Mouse (Mus musculus) mesoderm, embryonic 11.5 days (tissue): ENCODE data around the gene Polg.

ENCODE experiments used
- DNase-seq: peaks from one replicate; pipeline ENCODE4 v3.0.0-alpha.2; 2012; ENCODE audit warnings: low read depth, low spot score

Polg gene

DNA sequence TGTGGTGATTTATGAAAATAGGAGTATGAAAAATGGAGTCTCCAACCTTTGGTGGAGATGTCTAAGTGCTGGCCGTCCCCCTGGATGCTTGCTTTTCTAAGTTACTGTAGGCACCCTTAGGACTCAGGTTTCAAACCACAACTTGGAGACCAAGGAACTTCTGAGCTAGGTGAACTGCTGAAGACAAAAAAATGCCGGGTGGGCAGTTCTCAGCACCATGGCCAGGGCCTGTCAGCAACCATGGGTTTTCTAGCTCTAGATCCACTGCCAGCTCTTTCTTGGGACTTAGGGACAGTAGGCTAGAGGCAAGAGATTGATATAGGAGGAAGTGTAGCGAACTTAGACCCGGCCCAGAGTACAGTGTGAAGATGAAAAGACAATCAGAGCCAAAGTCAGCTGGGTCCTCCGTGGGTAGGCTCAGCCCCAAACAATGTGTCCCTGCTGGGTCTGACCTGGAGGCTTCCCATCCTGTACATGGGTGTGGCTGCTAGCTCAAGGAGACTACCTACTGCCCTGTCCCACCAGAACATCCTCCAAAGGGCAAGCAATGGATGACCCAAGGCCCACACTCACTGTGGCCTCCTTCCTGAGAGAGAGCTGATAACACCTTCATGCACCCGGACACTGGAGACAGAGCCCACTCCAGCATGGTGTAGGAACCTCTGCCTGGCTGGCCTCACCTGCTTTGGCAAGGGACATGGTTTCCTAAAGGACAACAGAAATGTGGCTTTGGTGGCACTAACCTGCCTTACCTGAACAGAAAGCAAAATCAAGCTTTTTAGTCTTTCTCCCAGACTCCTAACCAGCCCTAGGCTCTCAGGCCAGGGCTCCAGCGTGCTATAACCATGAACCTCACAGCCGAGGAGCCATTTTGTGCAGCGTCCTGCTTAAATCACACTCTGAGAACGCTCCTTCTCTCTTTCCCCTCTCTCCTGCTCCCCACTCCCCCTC, 36.3 kb upstream of the Polg start:
- no peak for DNase-seq

DNA sequence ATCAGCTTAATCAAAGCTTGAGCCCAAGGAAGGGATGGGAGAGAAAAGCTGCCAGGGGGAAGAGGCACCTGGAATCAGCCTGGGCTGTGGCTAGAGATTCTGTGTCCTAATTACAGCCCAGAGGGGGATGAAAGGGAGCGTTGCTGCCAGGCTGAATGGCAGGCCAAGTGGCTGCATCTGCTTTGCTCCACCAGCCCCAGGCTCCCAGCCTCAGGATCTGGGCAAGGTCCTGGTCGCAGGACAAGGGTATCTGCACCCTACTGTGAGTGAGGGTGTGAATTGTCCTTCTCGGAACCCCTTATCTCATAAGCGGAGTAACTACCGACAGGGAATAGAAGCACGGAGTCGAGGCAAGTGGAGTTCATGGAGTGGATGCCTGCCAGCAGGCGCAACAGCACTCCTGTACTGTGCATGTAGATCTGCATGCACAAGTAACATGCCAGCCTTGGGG, 35.4 kb upstream of the Polg start:
- no peak for DNase-seq

DNA sequence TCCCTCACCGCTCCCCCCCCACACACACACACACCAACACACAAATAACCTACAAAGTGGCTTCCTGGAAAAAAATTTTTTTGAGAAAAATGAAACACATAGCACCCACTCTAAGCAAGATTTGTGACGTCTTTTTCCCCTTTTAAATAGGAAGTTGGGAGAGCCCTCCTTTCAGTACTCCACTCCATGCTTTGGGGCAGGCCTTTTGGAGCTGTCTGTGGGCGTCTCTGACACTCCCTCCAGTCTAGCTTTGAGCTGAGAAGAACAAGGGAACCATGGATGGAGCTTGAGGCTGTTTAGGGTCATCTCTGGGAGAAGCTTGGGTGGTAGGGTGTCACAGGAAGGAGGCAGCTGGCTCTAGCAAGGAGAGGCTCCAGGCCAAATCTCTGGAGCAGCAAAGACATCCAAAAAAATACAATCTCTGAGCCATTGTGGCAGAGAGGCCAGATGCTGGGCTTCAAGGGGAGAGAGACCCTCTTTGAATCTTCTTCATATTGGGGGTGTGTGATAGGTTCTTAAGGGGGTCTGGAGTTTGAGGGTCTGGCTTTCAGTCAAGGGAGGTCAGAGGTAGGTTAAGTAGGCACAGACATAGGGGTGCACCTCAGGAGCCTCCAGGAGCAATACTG, 34.6 kb upstream of the Polg start:
- no peak for DNase-seq

DNA sequence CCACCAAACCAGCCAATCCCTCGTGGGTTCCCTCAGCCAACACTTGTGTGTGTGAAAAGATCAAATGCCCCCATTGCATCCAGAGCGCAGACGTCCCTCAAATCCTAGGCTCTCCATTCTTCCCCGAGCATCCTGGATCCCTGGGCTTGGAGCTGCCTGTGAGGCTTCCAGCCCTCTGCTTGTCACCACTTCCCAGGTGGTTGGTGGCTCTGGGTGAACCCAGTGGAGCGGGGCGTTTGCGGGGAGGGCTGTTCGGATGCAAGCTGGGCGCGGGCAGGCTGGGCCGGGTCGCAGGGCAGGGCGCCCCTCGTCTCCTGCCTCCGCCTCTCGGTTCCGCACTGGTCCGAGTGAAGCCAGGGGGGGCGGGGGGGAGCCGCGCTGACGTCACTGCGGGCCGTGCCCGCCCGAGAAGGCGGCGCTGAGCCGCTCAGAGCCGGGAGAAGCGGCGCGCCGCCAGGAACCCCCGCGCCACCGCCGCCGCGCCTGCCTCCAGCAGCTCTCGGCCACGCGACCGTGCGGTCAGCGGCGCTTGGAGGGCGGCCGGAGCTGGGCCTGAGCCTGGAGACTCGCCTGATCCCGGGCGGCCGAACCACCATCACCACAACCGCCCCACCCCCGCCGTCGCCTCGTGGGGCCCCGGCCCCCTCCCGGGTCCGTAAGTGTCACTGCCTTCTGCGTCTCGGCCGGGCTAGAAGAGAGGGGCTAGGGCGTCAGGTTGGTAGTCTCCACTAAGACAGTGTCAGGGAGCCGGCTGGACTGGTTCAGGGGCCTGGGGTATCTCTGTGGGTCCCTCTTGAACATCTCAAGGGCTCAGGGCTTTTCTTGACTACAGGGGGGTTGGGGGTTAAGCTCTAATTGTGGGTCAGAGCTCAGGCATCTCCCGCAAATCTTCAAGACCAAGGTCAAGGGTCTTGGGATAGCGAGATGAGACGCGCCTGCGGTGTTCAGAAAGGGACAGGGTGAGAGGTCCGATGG, 33.7 kb upstream of the Polg start:
- no peak for DNase-seq

- peak; percentile 81 for DNase-seq
Measured at GRCm38 (mm10) chr7:79498965-79499595, 32.9 kb upstream of the Polg start.

- DNase-seq = no peak
Measured at GRCm38 (mm10) chr7:79498356-79498755, 32.2 kb upstream of the Polg start.

GRCm38 (mm10) chr7:79497701-79498115, 31.5 kb upstream of the Polg start:
- DNase-seq = peak; percentile 78

DNA sequence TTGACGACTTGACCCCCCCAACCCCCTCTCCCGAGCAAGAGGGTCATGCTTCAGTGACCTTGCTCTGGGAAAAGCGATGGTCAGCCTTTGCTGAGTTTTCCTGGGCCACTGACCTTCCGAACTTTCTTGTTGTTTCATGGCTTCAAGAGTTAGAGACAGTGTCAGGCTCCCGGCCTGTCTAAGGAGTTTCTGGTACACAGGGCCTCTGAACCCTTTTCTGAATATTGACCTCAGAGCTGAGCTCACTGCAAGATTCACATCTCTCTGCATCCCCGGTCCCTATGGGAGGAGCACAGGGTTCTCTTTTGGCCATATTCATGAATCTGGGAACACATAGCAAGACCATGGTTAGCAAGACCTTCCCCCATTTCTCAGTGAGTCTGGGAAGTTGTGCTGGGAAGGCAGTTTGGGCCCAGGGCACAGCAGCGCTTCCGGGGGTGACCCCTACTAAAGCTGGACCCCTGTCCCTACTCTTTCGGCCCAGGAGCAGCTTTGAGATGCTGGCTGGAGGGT, 30.7 kb upstream of the Polg start:
- DNase-seq = no peak

DNA sequence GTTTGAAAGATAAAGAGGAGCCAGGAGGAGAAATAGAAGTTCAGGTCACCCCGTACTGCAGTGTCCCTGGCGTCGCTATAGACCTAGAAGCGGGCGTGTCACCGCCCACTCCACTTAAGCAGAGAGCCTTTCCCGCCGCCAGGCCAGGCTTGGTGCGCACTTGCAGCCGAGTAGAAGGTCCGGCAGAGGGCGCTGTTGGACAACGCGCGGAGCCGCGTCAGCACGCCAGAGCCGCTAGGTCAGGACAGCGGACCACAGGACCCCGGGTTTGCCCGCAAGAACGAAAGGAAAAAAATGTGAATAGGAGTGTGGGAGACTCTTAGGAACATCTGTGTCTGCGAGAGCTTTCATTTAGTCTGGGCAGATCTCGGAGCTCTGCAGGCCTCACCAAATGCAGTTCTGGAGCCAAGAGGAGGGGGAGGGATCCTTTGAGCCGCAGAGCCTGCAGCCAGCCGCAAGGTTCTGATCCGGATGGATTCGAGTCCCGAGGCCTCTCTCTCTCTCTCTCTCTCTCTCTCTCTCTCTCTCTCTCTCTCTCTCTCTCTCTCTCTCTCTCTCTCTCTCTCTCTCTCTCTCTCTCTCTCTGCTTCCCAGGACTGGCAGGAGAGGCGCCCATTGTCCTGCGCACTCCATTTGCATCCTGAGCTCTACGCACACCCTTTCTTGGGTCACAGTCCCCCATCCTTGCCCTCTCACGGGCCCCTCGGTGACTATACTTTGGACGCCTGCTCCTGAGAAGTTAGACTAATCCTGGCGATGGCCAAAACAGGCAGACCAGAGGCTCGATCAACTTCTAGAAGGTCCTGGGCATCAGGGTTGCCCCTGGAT, 30.0 kb upstream of the Polg start:
- peak; percentile 94 for DNase-seq

DNA sequence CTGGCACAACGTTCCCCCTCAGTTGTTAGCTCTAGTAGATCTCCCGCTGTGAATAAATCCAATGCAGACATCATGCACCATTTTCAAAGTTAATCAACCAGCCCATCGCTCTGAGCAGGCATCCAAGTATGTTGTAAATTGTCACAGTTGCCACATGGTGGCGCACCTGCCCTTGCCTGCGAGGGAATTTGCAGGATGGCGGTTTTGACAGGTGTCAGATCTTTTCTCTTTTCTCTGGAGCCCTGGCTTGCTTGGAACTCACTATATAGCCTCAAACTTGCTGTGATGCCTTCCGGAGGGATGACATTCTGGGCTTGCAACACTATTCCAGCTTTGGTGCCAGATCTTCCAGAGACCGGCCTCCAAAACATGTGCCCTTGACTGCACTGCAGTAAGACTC, 27.8 kb upstream of the Polg start:
- no peak for DNase-seq

- no peak for DNase-seq
Measured at GRCm38 (mm10) chr7:79486528-79486927, 20.4 kb upstream of the Polg start.

- no peak for DNase-seq
Measured at GRCm38 (mm10) chr7:79474831-79475399, 8.8 kb upstream of the Polg start.

DNA sequence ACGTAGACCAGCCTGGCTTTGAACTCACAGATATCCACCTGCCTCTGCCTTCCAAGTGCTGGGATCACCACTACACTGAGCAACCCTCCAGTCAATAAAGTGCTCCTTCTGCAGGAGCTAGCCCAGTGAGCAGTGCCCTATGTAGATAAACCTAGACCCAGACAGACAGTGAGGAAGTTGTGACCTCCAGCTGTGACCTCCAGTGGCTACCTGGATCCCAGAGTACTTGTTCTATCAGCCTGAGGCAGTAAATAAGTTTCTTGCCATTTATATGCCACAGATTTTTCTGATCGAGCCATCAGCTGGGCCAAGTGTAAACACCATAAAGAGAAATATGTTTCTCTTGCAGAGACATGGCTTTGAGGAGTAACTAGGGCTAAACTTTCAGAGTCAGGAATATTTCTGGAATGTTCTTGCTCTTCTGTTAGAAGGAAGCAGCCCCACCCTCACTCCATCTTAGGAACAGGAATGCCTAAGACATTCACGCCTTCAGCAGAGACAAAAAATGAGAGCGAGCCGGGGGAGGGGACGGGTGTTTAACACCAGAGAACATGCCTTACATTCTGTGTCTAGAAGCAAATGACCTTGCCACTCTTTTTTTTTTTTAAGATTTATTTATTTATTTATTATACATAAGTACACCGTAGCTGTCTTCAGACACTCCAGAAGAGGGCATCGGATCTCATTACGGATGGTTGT, 7.5 kb upstream of the Polg start:
- DNase-seq = no peak

DNA sequence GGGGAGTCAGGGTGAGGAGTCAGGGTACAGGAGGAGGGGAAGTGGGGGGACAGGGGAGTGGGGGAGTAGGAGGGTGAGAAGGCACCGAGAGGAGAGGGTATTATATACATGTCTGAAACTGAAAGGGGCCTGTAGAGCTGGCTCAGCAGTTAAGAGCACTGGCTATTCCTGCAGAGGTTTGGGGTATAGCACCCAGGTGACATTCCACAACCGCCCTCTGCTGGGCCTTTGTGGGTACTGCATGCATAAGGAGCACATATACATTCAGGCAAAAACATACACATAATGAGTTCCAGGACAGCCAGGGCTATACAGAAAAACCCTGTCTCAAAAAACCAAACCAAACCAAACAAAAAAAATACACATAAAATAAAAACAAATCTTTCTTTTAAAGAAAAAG, 6.6 kb upstream of the Polg start:
- DNase-seq = no peak

DNA sequence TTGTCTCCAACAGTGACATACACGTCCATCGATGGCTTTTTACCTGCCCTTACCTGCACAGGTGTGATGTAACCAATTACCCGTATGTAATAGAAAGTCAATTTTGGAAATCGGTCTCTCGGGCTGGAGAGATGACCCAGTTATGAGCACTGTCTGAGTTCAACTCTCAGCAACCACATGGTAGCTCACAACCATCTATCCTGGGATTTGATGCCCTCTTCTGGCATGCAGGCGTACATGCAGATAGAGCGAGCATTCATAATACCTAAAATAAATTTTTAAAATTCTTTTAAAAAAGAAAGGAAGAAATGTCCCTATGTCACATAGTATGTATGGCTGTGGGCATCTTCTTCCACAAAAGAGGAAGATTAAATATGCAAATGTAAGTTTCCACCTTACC, 5.3 kb upstream of the Polg start:
- no peak for DNase-seq

DNA sequence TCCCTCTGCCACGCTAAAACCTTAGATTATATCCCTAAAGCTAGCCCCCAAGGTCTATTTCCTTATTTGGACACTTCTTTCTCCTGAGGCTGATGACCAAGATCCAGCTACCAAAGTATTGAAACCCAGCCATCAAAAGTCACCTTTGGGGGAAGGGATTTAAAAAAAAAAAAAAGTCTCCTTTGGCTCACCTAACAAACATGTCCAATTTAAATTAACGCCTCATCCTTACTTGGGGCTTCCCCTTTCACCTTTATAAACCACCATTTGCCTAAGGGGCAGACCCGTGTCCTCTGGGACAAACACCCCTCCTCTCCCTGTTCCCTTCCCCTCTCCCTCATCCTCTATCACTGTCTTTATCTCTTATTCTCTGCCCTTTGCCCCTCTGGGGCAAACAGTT, 4.6 kb upstream of the Polg start:
- no peak for DNase-seq

DNA sequence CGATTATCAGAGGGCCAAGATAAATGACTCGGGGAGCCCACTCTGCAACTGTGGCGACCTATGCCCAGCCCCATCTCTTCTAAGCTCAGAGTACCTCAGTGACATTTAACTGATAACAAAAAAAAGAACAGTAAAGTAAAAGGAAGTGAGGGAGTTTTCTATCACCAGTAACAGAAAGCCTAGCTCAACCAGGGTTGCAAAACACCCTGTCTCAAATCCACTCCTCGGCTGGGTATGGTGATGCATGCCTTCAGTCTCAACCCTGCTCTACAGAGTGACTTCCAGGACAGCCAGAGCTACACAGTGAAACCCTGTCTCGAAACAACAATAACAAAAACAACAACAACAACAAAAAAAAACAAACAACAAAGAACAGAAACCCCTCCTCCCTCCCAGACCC, 3.6 kb upstream of the Polg start:
- no peak for DNase-seq

DNA sequence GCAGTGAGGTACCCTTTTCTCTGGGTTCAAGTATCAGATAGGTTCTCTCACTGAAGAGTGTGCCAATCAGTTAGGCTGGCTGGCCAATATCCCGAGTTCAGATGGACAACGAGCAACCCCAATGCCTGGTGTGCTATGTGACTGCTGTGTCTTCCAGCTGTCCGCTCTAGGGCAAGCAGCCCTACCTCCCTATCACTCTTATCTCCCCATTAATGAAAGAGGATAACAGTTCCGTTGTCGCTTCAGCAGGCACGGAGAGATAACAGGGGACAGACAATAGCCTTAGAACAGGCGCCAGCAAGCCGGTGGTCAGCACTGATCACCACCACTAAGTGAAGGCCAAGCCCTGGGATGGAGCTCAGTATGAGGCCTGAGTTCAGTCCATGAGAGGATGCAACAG, 2.8 kb upstream of the Polg start:
- DNase-seq = no peak

- no peak for DNase-seq
Measured at GRCm38 (mm10) chr7:79467951-79468350, 1.8 kb upstream of the Polg start.
